Mouse (Mus musculus) E14TG2a.4 (cell line): ENCODE results near the gene H2-M5.

Experiments used
- H3K27me3 ChIP-seq: 2 replicates; pipeline ENCODE4 v1.6.1; 2014; ENCODE audit warnings: low read length, control low read depth; ENCODE audit not compliant: insufficient read depth
- H3K36me3 ChIP-seq: 2 replicates; pipeline ENCODE4 v1.6.1; 2014; ENCODE audit warnings: low read length, control low read depth; ENCODE audit not compliant: insufficient read depth
- H3K4me1 ChIP-seq: replicated peaks from 2 replicates; pipeline ENCODE4 v1.6.1; 2014; ENCODE audit warnings: low read depth, low read length, control low read depth
- H3K4me3 ChIP-seq: replicated peaks from 2 replicates; pipeline ENCODE4 v1.5.1; 2014; ENCODE audit warnings: mild to moderate bottlenecking, low read length
- H3K9me3 ChIP-seq: 2 replicates; pipeline ENCODE4 v1.6.1; 2014; ENCODE audit warnings: low read length, control low read depth
- CTCF ChIP-seq: conservative IDR thresholded peaks from 2 replicates; pipeline ENCODE4 v1.5.1; 2014; ENCODE audit warnings: low read length
- NANOG ChIP-seq: IDR thresholded peaks from 2 replicates; pipeline ENCODE4 v1.6.1; 2014; ENCODE audit warnings: borderline replicate concordance, low read length, mixed read lengths
- POU5F1 ChIP-seq: IDR thresholded peaks from 2 replicates; pipeline ENCODE4 v1.6.1; 2014; ENCODE audit warnings: low read length, borderline replicate concordance

H2-M5 gene

GRCm38 (mm10) chr17:36982253-36983155 lies 6.8 kb downstream of the H2-M5 start:
- peaks cover 96% of the 10 kb centered on the region for H3K4me1 ChIP-seq
- H3K4me3 ChIP-seq = peak overlapping the region; percentile 74
- TF ChIP-seq CTCF (no peak), NANOG (no peak; the same call in 1 of the 2 replicates), POU5F1 (no peak; the same call in 1 of the 2 replicates)
- peaks cover 71% of the 10 kb centered on the region for H3K36me3 ChIP-seq
- no peaks in the 10 kb centered on the region for H3K27me3 ChIP-seq
- no peaks in the 10 kb centered on the region for H3K9me3 ChIP-seq

DNA sequence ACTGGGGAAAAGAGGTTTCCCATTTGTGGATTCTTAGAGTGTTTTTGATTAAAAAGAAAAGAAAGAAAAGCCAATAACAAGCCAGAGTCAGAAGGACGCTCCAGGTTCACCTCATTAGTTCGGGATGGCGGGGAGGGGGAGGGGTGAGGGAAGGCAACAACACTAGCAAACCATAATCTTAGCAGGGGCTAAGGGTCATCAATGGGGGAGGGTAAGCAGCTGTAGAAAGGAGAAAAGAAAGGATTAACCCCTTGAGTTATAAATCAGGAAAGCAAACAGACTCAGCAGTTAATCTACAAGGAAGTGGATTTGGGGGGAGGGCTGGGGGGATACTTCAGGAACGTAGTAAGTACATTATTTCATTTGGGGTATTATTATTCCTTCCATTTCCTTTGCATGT lies 7.5 kb downstream of the H2-M5 start:
- TF ChIP-seq CTCF (no peak), POU5F1 (no peak), NANOG (no peak)
- H3K27me3 ChIP-seq = no peaks in the 10 kb centered on the region
- peaks cover 96% of the 10 kb centered on the region for H3K4me1 ChIP-seq

DNA sequence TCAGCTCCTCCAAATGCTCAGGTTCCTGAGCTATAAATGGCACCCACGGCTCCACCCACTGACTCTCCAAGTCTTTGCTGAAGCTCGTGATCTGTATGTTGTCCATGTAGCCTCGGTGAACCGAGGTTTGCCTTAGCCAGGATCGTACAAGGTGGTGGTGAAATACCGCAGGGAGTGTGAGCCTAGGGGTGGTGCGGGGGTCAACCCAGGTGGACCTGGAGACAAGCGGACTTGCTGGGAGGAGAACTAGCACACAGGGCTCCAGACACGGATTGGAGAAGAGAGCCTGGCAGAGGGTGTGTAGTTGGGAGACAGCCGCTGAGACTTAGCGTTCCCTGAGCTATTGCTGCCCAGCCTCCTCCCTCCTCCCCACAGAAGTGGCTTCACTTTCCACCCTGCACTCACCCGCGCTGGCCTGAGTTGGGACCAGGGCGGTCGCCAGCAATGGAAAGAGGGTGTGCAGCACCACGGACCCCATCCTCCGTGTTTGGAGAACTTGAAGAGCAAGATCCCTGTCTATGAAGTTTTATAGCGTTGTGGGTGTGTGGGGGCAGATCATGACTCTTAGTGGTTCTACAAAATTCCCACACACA lies 8.0 kb downstream of the H2-M5 start, which contains the start of gene 2410137M14Rik:
Gene 2410137M14Rik (minus strand): TSS at position 17 of the 593 bp plus-strand sequence.
- TF ChIP-seq POU5F1 = no peak
- TF ChIP-seq CTCF = no peak
- no peak for TF ChIP-seq NANOG
- Histone ChIP-seq H3K36me3 (peaks cover 68% of the 10 kb centered on the region), H3K27me3 (no peaks in the 10 kb centered on the region), H3K9me3 (no peaks in the 10 kb centered on the region), H3K4me1 (peaks cover 95% of the 10 kb centered on the region), H3K4me3 (peak within 1 kb of the TSS; percentile 74)

More for the DNA sequence above, 7.5 kb downstream of the H2-M5 start:
- H3K36me3 ChIP-seq = peaks cover 71% of the 10 kb centered on the region
- H3K4me3 ChIP-seq = peak overlapping the region; percentile 74
- H3K9me3 ChIP-seq = no peaks in the 10 kb centered on the region

- Histone ChIP-seq H3K4me1 (peaks cover 87% of the 10 kb centered on the region), H3K36me3 (peaks cover 62% of the 10 kb centered on the region), H3K9me3 (no peaks in the 10 kb centered on the region), H3K4me3 (peak overlapping the region; percentile 46; the same call in 1 of the 2 replicates), H3K27me3 (no peaks in the 10 kb centered on the region)
- TF ChIP-seq POU5F1 = no peak
- TF ChIP-seq CTCF = no peak
- TF ChIP-seq NANOG = no peak
Observed at GRCm38 (mm10) chr17:36973271-36973787, 16.0 kb downstream of the H2-M5 start.

GRCm38 (mm10) chr17:36972791-36973190 lies 16.5 kb downstream of the H2-M5 start:
- Histone ChIP-seq H3K9me3 (no peaks in the 10 kb centered on the region), H3K27me3 (no peaks in the 10 kb centered on the region), H3K4me1 (peaks cover 85% of the 10 kb centered on the region), H3K36me3 (peaks cover 63% of the 10 kb centered on the region), H3K4me3 (peak overlapping the region; percentile 46)
- TF ChIP-seq POU5F1 (no peak), CTCF (no peak), NANOG (no peak)

- TF ChIP-seq POU5F1 = no peak
- H3K27me3 ChIP-seq = no peaks in the 10 kb centered on the region
- H3K4me3 ChIP-seq = peak overlapping the region; percentile 82
- peaks cover 71% of the 10 kb centered on the region for H3K4me1 ChIP-seq
- H3K36me3 ChIP-seq = peaks cover 66% of the 10 kb centered on the region
- no peaks in the 10 kb centered on the region for H3K9me3 ChIP-seq
Observed at GRCm38 (mm10) chr17:36971172-36971850, 18.0 kb downstream of the H2-M5 start.

DNA sequence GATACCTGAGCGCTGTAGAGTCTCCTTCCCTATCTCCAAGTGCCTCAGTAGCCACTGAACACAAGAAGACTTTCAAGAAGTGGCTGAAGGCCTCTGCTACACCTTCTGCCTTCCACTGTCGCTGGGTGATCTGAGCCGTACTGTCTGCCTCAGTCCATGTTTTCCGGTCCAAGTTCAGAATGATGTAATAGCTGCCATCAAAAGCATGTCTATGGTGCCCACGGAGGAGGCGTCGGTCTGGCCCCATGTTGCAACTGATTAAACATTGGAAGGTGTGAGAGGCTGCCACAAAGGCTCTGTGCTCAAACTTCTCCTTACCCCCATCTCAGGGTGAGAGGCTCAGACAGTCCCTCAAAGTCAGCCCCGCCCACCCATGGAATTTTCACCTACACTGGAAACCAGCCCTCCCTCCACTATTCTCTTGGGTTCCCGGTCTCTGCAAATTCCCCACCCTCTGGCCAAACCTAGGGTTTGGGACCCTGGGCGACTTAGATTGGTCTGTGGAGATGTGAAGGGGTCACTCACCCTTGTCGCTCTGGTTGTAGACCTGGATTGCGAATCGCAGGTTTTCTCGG lies 18.9 kb downstream of the H2-M5 start:
- Histone ChIP-seq H3K4me1 (peaks cover 62% of the 10 kb centered on the region), H3K4me3 (peak overlapping the region; percentile 82), H3K27me3 (no peaks in the 10 kb centered on the region), H3K9me3 (no peaks in the 10 kb centered on the region), H3K36me3 (peaks cover 71% of the 10 kb centered on the region)
- TF ChIP-seq CTCF (no peak), POU5F1 (no peak), NANOG (no peak)

DNA sequence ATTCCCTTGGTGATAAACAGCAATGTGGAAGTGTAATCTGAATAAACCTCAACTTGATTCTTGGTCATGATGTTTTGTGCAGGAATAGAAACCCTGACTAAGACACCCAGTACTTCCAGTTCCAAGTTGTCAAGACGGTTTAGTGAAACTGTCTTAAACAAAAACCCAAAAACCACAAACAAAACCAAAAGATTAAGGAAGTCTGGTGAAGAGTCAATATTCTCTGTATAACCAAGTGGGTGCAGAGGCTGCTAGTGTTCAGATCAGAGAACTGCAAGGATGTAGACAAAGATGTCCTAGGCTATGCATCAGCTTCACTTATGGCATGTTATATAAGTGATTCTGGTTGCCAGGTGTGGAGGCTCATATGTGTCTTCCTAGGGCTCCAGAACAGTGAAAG lies 22.5 kb downstream of the H2-M5 start:
- Histone ChIP-seq H3K27me3 (no peaks in the 10 kb centered on the region), H3K4me1 (peaks cover 33% of the 10 kb centered on the region), H3K9me3 (no peaks in the 10 kb centered on the region), H3K4me3 (no peak overlapping the region), H3K36me3 (peaks cover 84% of the 10 kb centered on the region)
- TF ChIP-seq CTCF = no peak
- no peak for TF ChIP-seq POU5F1
- no peak for TF ChIP-seq NANOG
